Mouse (Mus musculus): ENCODE data around the gene Arhgap35.

GRCm38 (mm10) chr7:16587649-16588048 lies 27.1 kb downstream of the Arhgap35 start:
- TF ChIP-seq EP300 (optimal IDR thresholded peaks at IDR 0.05) (no peak), CTCF (IDR thresholded peaks at IDR 0.05; ENCODE audit: low read depth) (no peak)

All from stomach, postnatal 0 days (tissue).